Mouse (Mus musculus): ENCODE data around the gene Gm17455.

- TF ChIP-seq GATA1 (IDR thresholded peaks at IDR 0.05; ENCODE audit: low read length) (no peak), TAL1 (IDR thresholded peaks at IDR 0.05; ENCODE audit: low read length) (no peak)
Observed at GRCm38 (mm10) chr10:60357901-60358300, 41.6 kb upstream of the Gm17455 start.
